Mouse (Mus musculus) limb, embryonic 11.5 days (tissue): ENCODE data around the gene Dbp. TPM values are rescaled to one million over a fixed set of nuclear protein-coding genes. Genes with fewer than 3 reads are reported as not detected.

ENCODE experiments used
- ATAC-seq: fragments of 200-750 bp; cut with Nextera tagmentation; 2 replicates; pipeline ENCODE4 v1.8.0; 2017; ENCODE audit warnings: low read depth; ENCODE audit not compliant: insufficient number of reproducible peaks, low FRiP score, low TSS enrichment
- DNase-seq: peaks from one replicate; pipeline ENCODE4 v3.0.0-alpha.2; 2015; ENCODE audit warnings: low spot score
- H3K27ac ChIP-seq: fragments of 300-500 bp; sonication (generic); replicated peaks from 2 replicates; pipeline ENCODE4 v1.5.1; 2014; ENCODE audit warnings: low read depth, mild to moderate bottlenecking, low read length
- H3K27me3 ChIP-seq: fragments of 300-500 bp; sonication (generic); 2 replicates; pipeline ENCODE4 v1.6.1; 2014; ENCODE audit warnings: mild to moderate bottlenecking, low read length, mixed read lengths; ENCODE audit not compliant: control insufficient read depth, insufficient read depth
- H3K36me3 ChIP-seq: fragments of 300-500 bp; sonication (generic); 2 replicates; pipeline ENCODE4 v1.6.1; 2014; ENCODE audit warnings: mild to moderate bottlenecking, low read length, moderate library complexity, mixed read lengths; ENCODE audit not compliant: control insufficient read depth, insufficient read depth
- H3K4me1 ChIP-seq: fragments of 300-500 bp; sonication (generic); 2 replicates; pipeline ENCODE4 v1.6.1; 2014; ENCODE audit warnings: low read length, mixed read lengths; ENCODE audit not compliant: control insufficient read depth, insufficient read depth
- H3K4me2 ChIP-seq: fragments of 300-500 bp; sonication (generic); 2 replicates; pipeline ENCODE4 v1.6.1; 2014; ENCODE audit warnings: low read depth, mild to moderate bottlenecking, moderate library complexity; ENCODE audit not compliant: severe bottlenecking
- H3K4me3 ChIP-seq: fragments of 300-500 bp; sonication (generic); 2 replicates; pipeline ENCODE4 v1.5.1; 2014; ENCODE audit warnings: low read depth, low read length
- H3K9ac ChIP-seq: fragments of 300-500 bp; sonication (generic); 2 replicates; pipeline ENCODE4 v1.6.1; 2014; ENCODE audit warnings: mild to moderate bottlenecking, low read length
- H3K9me3 ChIP-seq: fragments of 300-500 bp; sonication (generic); 2 replicates; pipeline ENCODE4 v1.6.1; 2016; ENCODE audit warnings: low read length; ENCODE audit not compliant: control insufficient read depth
- WGBS: fragments of 180-500 bp; shearing (Covaris S2); extraction: QIAGEN DNeasy Blood & Tissue Kit; methylation state at CpG from one replicate; pipeline ENCODE4 v1.1.7; 2014; 5-methylcytosine and 5-hydroxymethylcytosine counted together
- polyA plus RNA-seq: library from polyadenylated mRNA; unstranded; fragments of >200 nt; fragmentation: Nextera tagmentation; extraction: Ambion mirVana; gene quantifications from 2 replicates; pipeline ENCODE4 v1.2.1, GENCODE M21; 2014

The Dbp gene
- polyA plus RNA-seq, 1 experiment from 2014 or later = 4.9 TPM

DNA sequence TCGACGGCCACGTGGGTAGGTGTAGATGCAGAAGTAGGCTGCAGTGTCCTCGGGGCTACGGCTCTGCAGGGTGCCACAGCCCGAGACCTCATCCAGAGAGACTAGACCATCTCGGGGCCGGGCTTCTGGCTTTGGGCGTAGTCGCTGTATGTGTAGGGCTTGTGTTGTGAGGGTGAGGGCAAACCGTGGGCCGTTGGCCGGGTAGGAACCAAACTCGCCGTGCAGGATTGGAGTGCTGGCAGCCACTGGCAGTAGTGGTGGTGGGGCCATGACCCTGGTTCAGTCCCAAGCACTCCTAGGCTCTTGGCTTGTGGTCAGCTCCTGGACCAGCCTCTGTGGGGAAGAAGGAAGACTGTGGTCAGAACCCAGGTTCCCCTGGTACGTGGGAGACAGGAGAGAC lies 8.5 kb downstream of the Dbp start:
- no peak overlapping the region for H3K9ac ChIP-seq
- 95% methylated on average over 16 of the region's 16 CpGs for WGBS
- H3K36me3 ChIP-seq = peaks cover 23% of the 10 kb centered on the region; the same call in 1 of the 2 replicates
- DNase-seq = no peak
- peaks cover 29% of the 10 kb centered on the region for H3K4me1 ChIP-seq
- H3K4me2 ChIP-seq = no peak overlapping the region
- H3K4me3 ChIP-seq = no peak overlapping the region
- H3K27me3 ChIP-seq = no peaks in the 10 kb centered on the region
- no peak overlapping the region for H3K27ac ChIP-seq
- no peaks in the 10 kb centered on the region for H3K9me3 ChIP-seq
- ATAC-seq = no peak

DNA sequence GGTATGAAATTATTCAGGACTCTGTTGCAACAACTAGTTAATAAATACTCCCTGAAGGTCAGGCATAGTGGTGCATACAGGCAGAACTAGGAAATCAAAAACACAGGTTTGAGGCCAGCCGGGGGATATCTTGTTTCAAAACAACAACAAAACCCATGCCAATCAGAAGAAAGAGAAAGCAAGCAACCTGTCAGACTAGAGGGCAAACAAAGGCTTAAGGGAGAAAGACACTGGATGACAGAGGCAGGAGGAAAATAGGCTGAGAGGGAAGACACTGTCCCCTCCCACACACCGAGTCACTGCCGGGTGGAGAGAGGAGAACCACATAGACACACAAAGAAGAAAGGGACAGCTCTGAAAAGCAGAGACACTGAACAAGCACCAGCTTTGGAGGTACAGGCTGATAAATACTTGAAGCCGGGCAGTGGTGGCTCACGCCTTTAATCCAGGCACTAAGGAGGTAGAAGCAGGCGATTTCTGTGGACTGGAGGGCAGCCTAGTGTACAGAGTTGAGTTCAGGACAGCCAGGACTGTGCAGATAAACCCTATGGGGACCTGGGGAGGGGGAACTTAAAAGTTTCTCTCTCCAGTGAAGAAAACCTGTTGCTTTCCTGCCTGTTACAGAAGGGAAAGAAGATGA lies 9.1 kb downstream of the Dbp start:
- H3K27ac ChIP-seq = no peak overlapping the region
- no peaks in the 10 kb centered on the region for H3K27me3 ChIP-seq
- no peak overlapping the region for H3K9ac ChIP-seq
- peaks cover 23% of the 10 kb centered on the region for H3K4me1 ChIP-seq
- H3K36me3 ChIP-seq = peaks cover 23% of the 10 kb centered on the region; the same call in 1 of the 2 replicates
- no peaks in the 10 kb centered on the region for H3K9me3 ChIP-seq
- ATAC-seq = no peak
- peak overlapping the region; percentile 98 for H3K4me3 ChIP-seq
- no peak for DNase-seq
- WGBS = 84% methylated on average over 6 of the region's 6 CpGs
- peak overlapping the region; percentile 94 for H3K4me2 ChIP-seq

DNA sequence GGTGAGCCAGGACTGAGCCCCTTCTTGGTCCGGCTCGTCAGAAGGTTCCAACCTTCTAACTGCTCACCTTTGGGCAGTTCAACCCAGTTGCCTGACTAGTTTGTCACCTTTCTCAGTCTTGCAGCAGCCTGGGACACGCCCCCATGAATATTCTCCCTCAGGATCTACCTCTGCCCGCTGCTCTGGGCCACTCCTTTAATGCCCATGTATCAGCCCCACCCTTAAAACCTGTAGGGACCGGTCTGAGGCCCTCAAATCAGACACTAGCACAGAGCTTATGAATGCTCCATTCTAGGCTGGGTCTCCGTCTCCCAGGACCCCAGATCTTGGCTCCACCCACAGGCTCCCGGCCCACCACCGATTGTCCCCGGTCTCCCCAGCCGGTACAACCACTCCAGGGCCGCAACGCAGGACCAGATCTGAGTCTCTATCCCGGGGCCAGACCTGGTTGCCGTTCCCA lies 9.8 kb downstream of the Dbp start:
- H3K36me3 ChIP-seq = peaks cover 28% of the 10 kb centered on the region; the same call in 1 of the 2 replicates
- 0 out of 2 replicates have a peak overlapping the region, but pooled peaks have one; percentile 12 for H3K27ac ChIP-seq
- 12% methylated on average over 14 of the region's 14 CpGs for WGBS
- H3K9me3 ChIP-seq = no peaks in the 10 kb centered on the region
- H3K4me3 ChIP-seq = peak overlapping the region; percentile 98
- H3K27me3 ChIP-seq = no peaks in the 10 kb centered on the region
- peak overlapping the region; percentile 94 for H3K4me2 ChIP-seq
- ATAC-seq (no peak; the same call in 1 of the 2 replicates), DNase-seq (no peak)
- peak overlapping the region; percentile 68 for H3K9ac ChIP-seq
- H3K4me1 ChIP-seq = peaks cover 21% of the 10 kb centered on the region

- peak within 1 kb of the TSS; percentile 12; the same call in 1 of the 2 replicates for H3K27ac ChIP-seq
- peak within 1 kb of the TSS; percentile 94 for H3K4me2 ChIP-seq
- DNase-seq = peak; percentile 95
- peaks cover 23% of the 10 kb centered on the region for H3K4me1 ChIP-seq
- peaks cover 31% of the 10 kb centered on the region; the same call in 1 of the 2 replicates for H3K36me3 ChIP-seq
- peak; percentile 90 for ATAC-seq
- H3K4me3 ChIP-seq = peak within 1 kb of the TSS; percentile 98
- no peaks in the 10 kb centered on the region for H3K9me3 ChIP-seq
- WGBS = 8% methylated on average over 34 of the region's 34 CpGs
- peak within 1 kb of the TSS; percentile 68 for H3K9ac ChIP-seq
- H3K27me3 ChIP-seq = no peaks in the 10 kb centered on the region
Measured at GRCm38 (mm10) chr7:45715090-45715708, 10.3 kb downstream of the Dbp start, which contains the start of gene Rpl18. TSS of gene Rpl18 (plus strand) at chr7:45715457.

DNA sequence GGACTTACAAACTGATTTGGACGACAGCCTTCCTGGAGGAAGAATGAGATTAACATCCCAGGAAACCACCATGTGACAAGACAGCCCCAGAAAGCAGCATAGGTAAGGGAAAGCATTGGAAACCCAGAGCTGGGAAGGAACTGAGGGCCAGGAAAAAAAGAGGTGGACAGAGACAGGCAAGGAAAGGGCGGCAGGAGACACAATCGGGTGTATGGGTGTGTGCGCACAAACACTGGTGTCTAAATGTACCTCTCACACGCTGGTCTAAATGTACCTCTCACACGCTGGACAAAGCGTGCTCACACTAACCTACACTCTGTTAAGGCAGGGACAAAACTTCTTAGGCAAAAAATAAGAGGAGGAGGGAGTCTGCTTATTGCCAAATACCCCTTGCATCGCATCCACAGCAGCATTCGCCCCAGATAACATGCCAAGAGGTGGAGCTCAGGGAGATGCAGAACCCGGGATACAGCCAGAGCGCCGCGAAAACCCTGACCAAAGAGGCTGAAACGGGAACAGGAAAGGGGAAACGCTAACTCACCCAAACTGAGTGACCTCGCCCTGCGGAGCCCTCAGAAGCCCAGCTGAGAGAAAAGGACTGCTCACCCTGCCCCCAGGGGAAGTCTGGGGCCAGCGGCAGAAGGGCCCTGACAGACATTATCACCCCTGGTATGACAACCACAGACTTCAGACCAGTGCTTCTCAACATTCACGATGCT lies 11.0 kb downstream of the Dbp start:
- Histone ChIP-seq H3K4me2 (peak overlapping the region; percentile 94), H3K4me3 (peak overlapping the region; percentile 98), H3K9ac (no peak overlapping the region; the same call in 1 of the 2 replicates), H3K27ac (no peak overlapping the region; the same call in 1 of the 2 replicates), H3K36me3 (peaks cover 33% of the 10 kb centered on the region), H3K27me3 (no peaks in the 10 kb centered on the region), H3K4me1 (peaks cover 23% of the 10 kb centered on the region), H3K9me3 (no peaks in the 10 kb centered on the region)
- DNase-seq (no peak), ATAC-seq (no peak)
- 87% methylated on average over 19 of the region's 19 CpGs for WGBS

GRCm38 (mm10) chr7:45716460-45716857 lies 11.6 kb downstream of the Dbp start:
- DNase-seq (no peak), ATAC-seq (no peak)
- Histone ChIP-seq H3K27ac (no peak overlapping the region), H3K36me3 (peaks cover 34% of the 10 kb centered on the region), H3K4me1 (peaks cover 23% of the 10 kb centered on the region), H3K4me3 (peak overlapping the region; percentile 98), H3K4me2 (peak overlapping the region; percentile 94), H3K9ac (no peak overlapping the region; the same call in 1 of the 2 replicates), H3K27me3 (no peaks in the 10 kb centered on the region), H3K9me3 (no peaks in the 10 kb centered on the region)
- WGBS = 90% methylated on average over 3 of the region's 3 CpGs

DNA sequence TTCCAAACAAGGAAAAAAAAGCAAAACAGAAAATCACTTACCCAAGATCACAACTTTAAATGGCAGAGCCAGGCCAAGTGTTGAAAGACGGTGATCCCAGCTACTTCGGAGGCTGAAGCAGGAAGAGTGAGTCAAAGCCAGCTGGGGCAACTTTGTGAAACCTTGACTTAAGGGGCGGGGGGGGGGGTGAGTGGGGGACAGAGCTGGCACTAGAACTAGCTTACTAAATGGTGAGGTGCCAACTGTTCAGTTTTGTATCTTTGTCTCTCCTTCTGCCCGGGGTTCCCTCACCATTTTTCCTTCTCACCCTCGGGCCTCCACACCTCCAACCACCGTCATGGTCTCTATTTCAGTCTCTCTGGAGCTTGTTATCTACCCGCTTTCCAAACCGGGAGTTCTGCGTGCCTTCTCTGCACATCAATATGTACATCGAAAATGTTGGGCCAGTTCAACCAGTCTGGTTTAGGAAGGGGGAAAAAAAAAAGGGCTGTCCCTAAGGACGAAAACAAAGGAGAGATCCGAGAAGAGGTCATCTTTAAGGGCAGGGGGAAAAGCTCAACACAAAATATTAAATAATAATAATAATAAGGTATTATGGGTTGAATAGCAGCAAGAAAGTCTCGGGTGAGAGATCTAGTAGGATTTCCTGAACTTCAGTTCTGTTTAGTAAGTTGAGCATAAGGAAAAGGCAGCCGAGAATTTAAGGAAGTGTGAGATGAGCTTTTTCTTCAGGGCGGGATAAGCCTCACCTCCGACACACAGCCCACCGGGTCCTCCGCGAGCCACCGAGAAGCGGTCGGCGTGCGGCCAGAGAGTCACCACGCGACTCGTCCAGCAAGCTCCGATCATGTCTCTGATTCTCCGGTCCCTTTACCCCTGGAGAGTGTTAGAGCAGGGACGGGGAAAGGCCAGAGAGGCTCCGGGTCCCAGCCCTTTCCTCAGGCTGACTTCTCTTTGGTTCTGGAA lies 12.3 kb downstream of the Dbp start:
- Histone ChIP-seq H3K27ac (peak overlapping the region; percentile 68; the same call in 1 of the 2 replicates), H3K27me3 (no peaks in the 10 kb centered on the region), H3K36me3 (peaks cover 28% of the 10 kb centered on the region), H3K4me3 (peak overlapping the region; percentile 98), H3K4me1 (peaks cover 23% of the 10 kb centered on the region), H3K9me3 (no peaks in the 10 kb centered on the region), H3K9ac (peak overlapping the region; percentile 98), H3K4me2 (peak overlapping the region; percentile 72)
- DNase-seq (no peak), ATAC-seq (peak; percentile 32; the same call in 1 of the 2 replicates)
- WGBS = 11% methylated on average over 31 of the region's 31 CpGs
